Mouse (Mus musculus) ES-Bruce4 (cell line): ENCODE results near the gene Gm21969. TPM values are rescaled to one million over a fixed set of nuclear protein-coding genes. Genes with fewer than 3 reads are reported as not detected.
A peak's percentile ranks its signal among the peaks of the same experiment; 100 is the strongest.

Experiments used
- H3K27ac ChIP-seq: 2 replicates; pipeline ENCODE4 v1.5.1; 2012; ENCODE audit warnings: low read length, inconsistent platforms; ENCODE audit not compliant: insufficient read depth
- H3K27me3 ChIP-seq: 2 replicates; pipeline ENCODE4 v1.6.1; 2012; ENCODE audit warnings: mild to moderate bottlenecking, low read length, inconsistent platforms; ENCODE audit not compliant: control insufficient read depth, poor library complexity, insufficient read depth, severe bottlenecking
- H3K36me3 ChIP-seq: 2 replicates; pipeline ENCODE4 v1.6.1; 2012; ENCODE audit warnings: inconsistent platforms, mild to moderate bottlenecking, low read length, moderate library complexity; ENCODE audit not compliant: control insufficient read depth, poor library complexity, insufficient read depth, severe bottlenecking
- H3K4me1 ChIP-seq: one replicate; pipeline ENCODE4 v1.8.1; 2011; ENCODE audit warnings: low read length; ENCODE audit not compliant: control insufficient read depth, insufficient read depth
- H3K4me3 ChIP-seq: 2 replicates; pipeline ENCODE4 v1.5.1; 2011; ENCODE audit warnings: low read depth, mild to moderate bottlenecking, low read length
- H3K9ac ChIP-seq: 2 replicates; pipeline ENCODE4 v1.6.1; 2012; ENCODE audit warnings: low read depth, mild to moderate bottlenecking, inconsistent platforms; ENCODE audit not compliant: poor library complexity, severe bottlenecking
- H3K9me3 ChIP-seq: replicated peaks from 2 replicates; pipeline ENCODE4 v1.6.1; 2012; ENCODE audit warnings: mild to moderate bottlenecking, low read length, inconsistent platforms; ENCODE audit not compliant: control insufficient read depth, poor library complexity, insufficient read depth, severe bottlenecking
- CTCF ChIP-seq: IDR thresholded peaks from one replicate; pipeline ENCODE4 v1.8.1; 2011; ENCODE audit warnings: low read depth, low read length
- EP300 ChIP-seq: IDR thresholded peaks from 2 replicates; pipeline ENCODE4 v1.6.1; 2011; ENCODE audit warnings: low read depth, low read length; ENCODE audit not compliant: insufficient read depth
- POLR2A ChIP-seq: IDR thresholded peaks from one replicate; pipeline ENCODE4 v1.8.1; 2011; ENCODE audit warnings: low read length; ENCODE audit not compliant: insufficient read depth
- polyA plus RNA-seq: library from polyadenylated mRNA; stranded (reverse); fragments of >200 nt; gene quantifications from 2 replicates; pipeline ENCODE4 v1.2.4, GENCODE M21; 2011; ENCODE audit warnings: low read depth; ENCODE audit not compliant: missing spikeins, insufficient read depth, insufficient read length

Gene Gm21969
- polyA plus RNA-seq, 1 experiment, result not detected

GRCm38 (mm10) chr4:139598356-139598755 is 4.6 kb upstream of the Gm21969 start:
- Histone ChIP-seq H3K4me3 (peak overlapping the region; percentile 42), H3K27ac (peak overlapping the region; percentile 88), H3K4me1 (peaks cover 25% of the 10 kb centered on the region), H3K27me3 (no peaks in the 10 kb centered on the region), H3K9me3 (no peaks in the 10 kb centered on the region), H3K9ac (peak overlapping the region; percentile 50), H3K36me3 (no peaks in the 10 kb centered on the region)
- TF ChIP-seq CTCF (no peak), POLR2A (no peak)

- Histone ChIP-seq H3K9ac (peak overlapping the region; percentile 50), H3K4me1 (peaks cover 23% of the 10 kb centered on the region)
- TF ChIP-seq EP300 (peak; percentile 97), CTCF (no peak), POLR2A (no peak)
These were observed 4.0 kb upstream of the Gm21969 start for GRCm38 (mm10) chr4:139598950-139599518.

GRCm38 (mm10) chr4:139601519-139602356 is 1.2 kb upstream of the Gm21969 start:
- no peak overlapping the region for H3K4me3 ChIP-seq
- no peak overlapping the region for H3K9ac ChIP-seq
- H3K27ac ChIP-seq, result 0 out of 2 replicates have a peak overlapping the region, but pooled peaks have one; percentile 7
- no peaks in the 10 kb centered on the region for H3K27me3 ChIP-seq
- H3K9me3 ChIP-seq, result no peaks in the 10 kb centered on the region
- TF ChIP-seq EP300 (no peak), POLR2A (no peak), CTCF (no peak)
- H3K36me3 ChIP-seq, result no peaks in the 10 kb centered on the region
- peaks cover 10% of the 10 kb centered on the region for H3K4me1 ChIP-seq

More at GRCm38 (mm10) chr4:139598950-139599518, 4.0 kb upstream of the Gm21969 start:
- Histone ChIP-seq H3K4me3 (peak overlapping the region; percentile 20; the same call in 1 of the 2 replicates), H3K27ac (peak overlapping the region; percentile 88), H3K36me3 (no peaks in the 10 kb centered on the region), H3K9me3 (no peaks in the 10 kb centered on the region), H3K27me3 (no peaks in the 10 kb centered on the region)

GRCm38 (mm10) chr4:139605216-139605615 is 2.2 kb downstream of the Gm21969 start:
- H3K4me3 ChIP-seq, result no peak overlapping the region
- no peak overlapping the region for H3K27ac ChIP-seq
- H3K4me1 ChIP-seq, result peaks cover 9% of the 10 kb centered on the region
- no peaks in the 10 kb centered on the region for H3K27me3 ChIP-seq
- no peak overlapping the region for H3K9ac ChIP-seq
- TF ChIP-seq POLR2A (no peak), CTCF (no peak), EP300 (no peak)
- no peaks in the 10 kb centered on the region for H3K9me3 ChIP-seq
- no peaks in the 10 kb centered on the region for H3K36me3 ChIP-seq

GRCm38 (mm10) chr4:139606732-139607131 is 3.7 kb downstream of the Gm21969 start:
- Histone ChIP-seq H3K27me3 (no peaks in the 10 kb centered on the region), H3K4me1 (peaks cover 5% of the 10 kb centered on the region), H3K9ac (no peak overlapping the region), H3K4me3 (no peak overlapping the region), H3K36me3 (no peaks in the 10 kb centered on the region), H3K9me3 (no peaks in the 10 kb centered on the region), H3K27ac (no peak overlapping the region)
- TF ChIP-seq POLR2A (no peak), EP300 (no peak), CTCF (no peak)

- Histone ChIP-seq H3K27me3 (no peaks in the 10 kb centered on the region), H3K36me3 (no peaks in the 10 kb centered on the region), H3K27ac (no peak overlapping the region), H3K4me3 (no peak overlapping the region), H3K4me1 (peaks cover 3% of the 10 kb centered on the region), H3K9ac (no peak overlapping the region), H3K9me3 (no peaks in the 10 kb centered on the region)
- TF ChIP-seq CTCF (no peak), POLR2A (no peak), EP300 (no peak)
These were observed 6.0 kb downstream of the Gm21969 start for GRCm38 (mm10) chr4:139608975-139609374.
